Comparison of ENCODE assay signal across 1 mouse cellular context in genomic region chr3:90213377-90213866, GRCm38 (mm10).
A peak's percentile ranks its signal among the peaks of the same experiment; 100 is the strongest.
TF ChIP-seq lines count a peak whose summit lies in the region.

TSS of gene Rps27 (minus strand) at chr3:90213651.
TSS of gene Rab13 (plus strand) at chr3:90213695.

TF ChIP-seq in CH12.LX, 34 proteins besides CTCF, POLR2A, EP300 and RAD21:
- TF ChIP-seq USF1 (IDR thresholded peaks at IDR 0.05; ENCODE audit: low read depth, low read length): no peak
- no peak for TF ChIP-seq JUN (IDR thresholded peaks at IDR 0.05; ENCODE audit: insufficient read depth, low read depth, low read length)
- no peak for TF ChIP-seq PAX5 (IDR thresholded peaks at IDR 0.05; ENCODE audit: low read length)
- TF ChIP-seq MXI1 (IDR thresholded peaks at IDR 0.05; ENCODE audit: low read depth, low read length): peak; percentile 86; the same call in 1 of the 2 replicates
- TF ChIP-seq TBP (conservative IDR thresholded peaks at IDR 0.05; ENCODE audit: low read depth, low read length): peak; percentile 99
- no peak; the same call in 1 of the 2 replicates for TF ChIP-seq IRF4 (IDR thresholded peaks at IDR 0.05; ENCODE audit: low read depth, low read length)
- TF ChIP-seq HCFC1 (IDR thresholded peaks at IDR 0.05; ENCODE audit: low read depth, low read length): peak; percentile 95
- 0 out of 2 replicates have a peak, but pooled peaks have one; percentile 2 for TF ChIP-seq ETS1 (conservative IDR thresholded peaks at IDR 0.05; ENCODE audit: low read depth, low read length)
- TF ChIP-seq ELF1 (IDR thresholded peaks at IDR 0.05; ENCODE audit: low read depth, low read length): peak; percentile 97
- no peak for TF ChIP-seq BHLHE40 (IDR thresholded peaks at IDR 0.05; ENCODE audit: low read depth, low read length)
- peak; percentile 94 for TF ChIP-seq ZMIZ1 (IDR thresholded peaks at IDR 0.05; ENCODE audit: low read depth, low read length)
- TF ChIP-seq ZC3H11A (IDR thresholded peaks at IDR 0.05; ENCODE audit: low read depth, low read length): no peak
- TF ChIP-seq MAZ (IDR thresholded peaks at IDR 0.05; ENCODE audit: low read depth, low read length): no peak
- TF ChIP-seq MEF2A (IDR thresholded peaks at IDR 0.05; ENCODE audit: borderline replicate concordance, low read depth, low read length): peak; percentile 75
- peak; percentile 100 for TF ChIP-seq NELFE (IDR thresholded peaks at IDR 0.05; ENCODE audit: low read depth, low read length)
- TF ChIP-seq MAFK (IDR thresholded peaks at IDR 0.05; ENCODE audit: insufficient replicate concordance, low read length): no peak
- TF ChIP-seq ZNF384 (IDR thresholded peaks at IDR 0.05; ENCODE audit: low read depth, low read length): no peak
- peak; percentile 87; the same call in 1 of the 2 replicates for TF ChIP-seq KAT2A (IDR thresholded peaks at IDR 0.05; ENCODE audit: insufficient replicate concordance, low read length)
- peak; percentile 80 for TF ChIP-seq TCF12 (IDR thresholded peaks at IDR 0.05; ENCODE audit: low read depth, low read length)
- TF ChIP-seq USF2 (conservative IDR thresholded peaks at IDR 0.05; ENCODE audit: low read depth, low read length): no peak
- TF ChIP-seq JUND (conservative IDR thresholded peaks at IDR 0.05; ENCODE audit: low read depth, low read length): 0 out of 2 replicates have a peak, but pooled peaks have one; percentile 26
- TF ChIP-seq MYC (IDR thresholded peaks at IDR 0.05; ENCODE audit: low read depth, low read length): peak; percentile 88
- TF ChIP-seq POLR2AphosphoS2 (IDR thresholded peaks at IDR 0.05; ENCODE audit: low read depth, low read length): peak; percentile 94
- peak; percentile 85 for TF ChIP-seq NRF1 (IDR thresholded peaks at IDR 0.05; ENCODE audit: low read depth, low read length)
- TF ChIP-seq SMC3 (IDR thresholded peaks at IDR 0.05; ENCODE audit: low read depth, low read length): no peak
- no peak for TF ChIP-seq E2F4 (IDR thresholded peaks at IDR 0.05; ENCODE audit: insufficient replicate concordance, low read depth, low read length)
- no peak for TF ChIP-seq UBTF (IDR thresholded peaks at IDR 0.05; ENCODE audit: low read depth, low read length)
- TF ChIP-seq CHD1 (IDR thresholded peaks at IDR 0.05; ENCODE audit: low read depth, low read length): no peak
- peak; percentile 74 for TF ChIP-seq MAX (IDR thresholded peaks at IDR 0.05; ENCODE audit: low read length)
- TF ChIP-seq CHD2 (IDR thresholded peaks at IDR 0.05; ENCODE audit: low read length): no peak
- no peak; the same call in 1 of the 2 replicates for TF ChIP-seq GABPA (IDR thresholded peaks at IDR 0.05; ENCODE audit: insufficient replicate concordance, low read depth, low read length)
- peak; percentile 94 for TF ChIP-seq SIN3A (IDR thresholded peaks at IDR 0.05; ENCODE audit: low read length)
- no peak for TF ChIP-seq ZKSCAN1 (IDR thresholded peaks at IDR 0.05; ENCODE audit: borderline replicate concordance, low read depth, low read length)
- TF ChIP-seq RCOR1 (conservative IDR thresholded peaks at IDR 0.05; ENCODE audit: low read depth, low read length): peak; percentile 56; the same call in 1 of the 2 replicates
